Mouse (Mus musculus) megakaryocyte, embryonic 14.5 days (primary cell): Measurements from ENCODE around the gene Adk.

Experiments used
- FLI1 ChIP-seq: IDR thresholded peaks from 2 replicates; pipeline ENCODE4 v1.6.1; 2012; ENCODE audit warnings: low read length, inconsistent platforms, mixed read lengths
- GATA1 ChIP-seq: IDR thresholded peaks from 3 replicates; pipeline ENCODE4 v1.6.1; 2012; ENCODE audit warnings: mixed read lengths, low read length, inconsistent platforms, borderline replicate concordance

DNA sequence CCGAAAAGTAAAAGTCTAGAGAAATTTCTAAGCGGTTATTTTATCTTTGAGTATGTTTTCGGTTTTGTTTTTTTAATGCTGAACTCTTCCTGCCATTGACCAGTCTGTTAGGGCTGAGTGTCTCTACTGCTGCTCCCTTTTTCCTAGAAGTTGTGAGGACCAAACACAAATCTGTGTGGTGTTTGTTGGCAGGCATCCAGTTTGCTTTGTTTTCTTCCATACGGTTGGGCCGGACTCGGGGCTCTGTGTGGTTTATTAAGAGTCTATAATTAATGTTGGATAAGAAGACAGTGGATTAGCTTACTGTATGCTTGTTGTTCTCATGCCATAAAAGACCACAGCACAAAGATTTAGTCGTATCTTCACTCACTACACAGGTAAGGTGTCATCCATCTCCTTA is 233.9 kb downstream of the Adk start:
- no peak for TF ChIP-seq GATA1
- TF ChIP-seq FLI1, result no peak
